Mouse (Mus musculus): ENCODE measurements around the gene Lrrc1. TPM values are rescaled to one million over a fixed set of nuclear protein-coding genes. Genes with fewer than 3 reads are reported as not detected.

The Lrrc1 gene
- total and polyA plus RNA-seq, 2 experiments from 2014 or later: 4.6 to 38.6 TPM

DNA sequence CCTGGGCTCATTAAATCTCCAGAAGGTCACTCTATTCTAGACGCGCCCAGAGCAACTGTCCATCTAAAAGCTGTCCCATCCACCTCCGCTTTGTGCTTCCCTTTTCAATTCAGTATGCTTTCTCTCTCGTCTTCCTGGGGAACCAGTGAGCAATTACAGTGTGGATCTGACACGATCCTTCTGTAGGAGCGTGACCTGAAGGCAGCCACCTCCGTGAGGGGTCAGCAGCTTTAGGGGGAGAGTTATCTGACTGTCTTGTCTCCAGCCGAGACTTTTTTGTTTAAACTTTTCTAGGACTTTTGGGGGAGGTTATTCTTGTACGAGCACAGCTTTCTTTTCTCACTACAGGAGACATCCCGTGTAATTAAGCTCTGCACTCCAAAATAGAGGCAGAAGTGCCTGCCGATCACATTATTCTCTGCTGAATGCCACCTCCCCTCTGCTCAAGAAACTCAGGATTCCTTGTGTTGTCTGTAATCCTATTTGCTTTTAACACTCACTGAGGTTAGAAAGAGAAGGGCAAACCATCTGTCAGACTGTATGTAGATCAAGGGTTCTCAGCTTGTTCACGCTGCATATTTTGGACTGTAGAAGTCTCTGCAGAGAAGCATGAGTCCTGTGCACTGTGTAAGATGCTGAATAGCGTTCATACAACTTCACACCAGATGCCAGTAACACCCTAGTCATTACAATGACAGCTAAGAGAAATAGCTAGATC, 24.3 kb upstream of the Lrrc1 start:
- WGBS: 17% methylated on average over 13 of the region's 13 CpGs
- Histone ChIP-seq H3K9ac (replicated peaks; ENCODE audit: low read length, poor library complexity, severe bottlenecking) (no peak overlapping the region), H3K4me3 (ENCODE audit: low read depth, low read length) (no peak overlapping the region), H3K27me3 (ENCODE audit: insufficient read depth, low read length) (no peaks in the 10 kb centered on the region), H3K4me1 (ENCODE audit: insufficient read depth, low read length) (no peaks in the 10 kb centered on the region), H3K4me2 (ENCODE audit: low read depth, low read length, poor library complexity, severe bottlenecking) (no peak overlapping the region), H3K27ac (ENCODE audit: low read depth, low read length) (no peak overlapping the region), H3K9me3 (ENCODE audit: low read length) (no peaks in the 10 kb centered on the region), H3K36me3 (ENCODE audit: insufficient read depth, low read length) (no peaks in the 10 kb centered on the region)
- TF ChIP-seq CTCF (IDR thresholded peaks at IDR 0.05): no peak
- DNase-seq (ENCODE audit: low spot score) (no peak), ATAC-seq (ENCODE audit: low FRiP score) (no peak)

DNA sequence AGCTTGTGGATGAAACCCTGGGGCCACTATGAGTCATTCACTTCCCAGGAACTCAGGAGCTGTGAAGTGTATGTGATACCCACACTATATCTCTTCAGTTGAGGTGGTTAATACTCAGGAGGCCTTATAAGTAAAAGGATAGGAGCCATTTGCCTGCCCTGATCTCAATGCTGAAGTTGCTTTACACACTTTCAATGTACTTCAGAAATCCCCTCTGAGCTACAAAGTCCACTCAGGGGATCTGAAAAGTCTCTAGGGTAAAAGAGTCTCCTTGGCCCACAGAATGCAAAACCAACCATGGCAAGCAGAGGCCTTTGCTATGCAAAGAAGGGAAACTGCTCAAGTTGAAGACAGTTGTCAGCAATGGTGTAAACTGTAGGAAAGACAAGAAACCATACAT, 17.2 kb upstream of the Lrrc1 start:
- no peak overlapping the region for H3K9ac ChIP-seq (replicated peaks; ENCODE audit: low read length, poor library complexity, severe bottlenecking)
- H3K4me3 ChIP-seq (ENCODE audit: low read depth, low read length): no peak overlapping the region
- H3K9me3 ChIP-seq (ENCODE audit: low read length): no peaks in the 10 kb centered on the region
- H3K27me3 ChIP-seq (ENCODE audit: insufficient read depth, low read length): no peaks in the 10 kb centered on the region
- H3K4me2 ChIP-seq (ENCODE audit: low read depth, low read length, poor library complexity, severe bottlenecking): no peak overlapping the region
- no peaks in the 10 kb centered on the region for H3K36me3 ChIP-seq (ENCODE audit: insufficient read depth, low read length)
- ATAC-seq (ENCODE audit: low FRiP score) (no peak), DNase-seq (ENCODE audit: low spot score) (no peak)
- TF ChIP-seq CTCF (IDR thresholded peaks at IDR 0.05): no peak
- H3K4me1 ChIP-seq (ENCODE audit: insufficient read depth, low read length): no peaks in the 10 kb centered on the region
- no peak overlapping the region for H3K27ac ChIP-seq (ENCODE audit: low read depth, low read length)

DNA sequence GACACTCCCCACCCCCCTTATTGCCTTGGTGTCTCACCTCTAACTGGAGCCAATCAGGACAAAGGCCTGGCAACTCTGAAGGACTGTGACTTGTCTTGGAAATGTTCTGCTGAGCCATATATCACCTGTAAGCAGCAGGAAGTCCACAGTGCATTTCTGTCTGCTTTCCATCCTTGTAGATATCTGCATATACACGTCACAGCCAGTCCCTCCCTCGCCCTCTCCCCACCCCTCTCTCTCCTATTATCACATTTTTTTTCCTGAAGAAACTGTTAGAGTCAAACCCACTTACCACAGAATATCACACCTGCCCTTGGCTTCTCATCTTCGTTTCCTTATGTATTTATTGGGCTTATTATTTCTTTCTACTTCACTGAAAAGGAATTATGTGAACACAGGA, 13.3 kb upstream of the Lrrc1 start:
- no peak for TF ChIP-seq CTCF (IDR thresholded peaks at IDR 0.05)

GRCm38 (mm10) chr9:77557181-77557580, 12.5 kb upstream of the Lrrc1 start:
- H3K9me3 ChIP-seq (ENCODE audit: low read length): no peaks in the 10 kb centered on the region
- H3K27me3 ChIP-seq (ENCODE audit: insufficient read depth, low read length): no peaks in the 10 kb centered on the region
- ATAC-seq (ENCODE audit: low FRiP score) (no peak), DNase-seq (ENCODE audit: low spot score) (no peak)
- no peaks in the 10 kb centered on the region for H3K4me1 ChIP-seq (ENCODE audit: insufficient read depth, low read length)
- H3K36me3 ChIP-seq (ENCODE audit: insufficient read depth, low read length): no peaks in the 10 kb centered on the region
- H3K27ac ChIP-seq (ENCODE audit: low read depth, low read length): no peak overlapping the region
- 81% methylated on average over 4 of the region's 4 CpGs for WGBS
- TF ChIP-seq CTCF (IDR thresholded peaks at IDR 0.05): no peak
- H3K4me2 ChIP-seq (ENCODE audit: low read depth, low read length, poor library complexity, severe bottlenecking): no peak overlapping the region
- H3K9ac ChIP-seq (replicated peaks; ENCODE audit: low read length, poor library complexity, severe bottlenecking): no peak overlapping the region
- H3K4me3 ChIP-seq (ENCODE audit: low read depth, low read length): no peak overlapping the region

More for the DNA sequence above, 13.3 kb upstream of the Lrrc1 start:
- DNase-seq (ENCODE audit: low spot score): no peak
- Histone ChIP-seq H3K9me3 (ENCODE audit: low read length) (no peaks in the 10 kb centered on the region), H3K27me3 (ENCODE audit: insufficient read depth, low read length) (no peaks in the 10 kb centered on the region), H3K9ac (replicated peaks; ENCODE audit: low read length, poor library complexity, severe bottlenecking) (no peak overlapping the region), H3K4me2 (ENCODE audit: low read depth, low read length, poor library complexity, severe bottlenecking) (no peak overlapping the region), H3K36me3 (ENCODE audit: insufficient read depth, low read length) (no peaks in the 10 kb centered on the region), H3K27ac (ENCODE audit: low read depth, low read length) (no peak overlapping the region), H3K4me3 (ENCODE audit: low read depth, low read length) (no peak overlapping the region), H3K4me1 (ENCODE audit: insufficient read depth, low read length) (no peaks in the 10 kb centered on the region)
- 80% methylated on average over 3 of the region's 3 CpGs for WGBS
- no peak for ATAC-seq (ENCODE audit: low FRiP score)

GRCm38 (mm10) chr9:77556435-77556834, 11.8 kb upstream of the Lrrc1 start:
- H3K9me3 ChIP-seq (ENCODE audit: low read length): no peaks in the 10 kb centered on the region
- no peak overlapping the region for H3K4me3 ChIP-seq (ENCODE audit: low read depth, low read length)
- no peak overlapping the region for H3K4me2 ChIP-seq (ENCODE audit: low read depth, low read length, poor library complexity, severe bottlenecking)
- no peaks in the 10 kb centered on the region for H3K4me1 ChIP-seq (ENCODE audit: insufficient read depth, low read length)
- 89% methylated on average over 9 of the region's 9 CpGs for WGBS
- H3K9ac ChIP-seq (replicated peaks; ENCODE audit: low read length, poor library complexity, severe bottlenecking): no peak overlapping the region
- DNase-seq (ENCODE audit: low spot score): no peak
- no peak for TF ChIP-seq CTCF (IDR thresholded peaks at IDR 0.05)
- no peak overlapping the region for H3K27ac ChIP-seq (ENCODE audit: low read depth, low read length)
- H3K27me3 ChIP-seq (ENCODE audit: insufficient read depth, low read length): no peaks in the 10 kb centered on the region
- H3K36me3 ChIP-seq (ENCODE audit: insufficient read depth, low read length): no peaks in the 10 kb centered on the region
- no peak for ATAC-seq (ENCODE audit: low FRiP score)

- no peak overlapping the region for H3K4me2 ChIP-seq (ENCODE audit: low read depth, low read length, poor library complexity, severe bottlenecking)
- DNase-seq (ENCODE audit: low spot score) (no peak), ATAC-seq (ENCODE audit: low FRiP score) (no peak)
- no peaks in the 10 kb centered on the region for H3K27me3 ChIP-seq (ENCODE audit: insufficient read depth, low read length)
- H3K4me1 ChIP-seq (ENCODE audit: insufficient read depth, low read length): no peaks in the 10 kb centered on the region
- H3K27ac ChIP-seq (ENCODE audit: low read depth, low read length): no peak overlapping the region
- no peak for TF ChIP-seq CTCF (IDR thresholded peaks at IDR 0.05)
- H3K9me3 ChIP-seq (ENCODE audit: low read length): no peaks in the 10 kb centered on the region
- no peak overlapping the region for H3K4me3 ChIP-seq (ENCODE audit: low read depth, low read length)
- H3K9ac ChIP-seq (replicated peaks; ENCODE audit: low read length, poor library complexity, severe bottlenecking): no peak overlapping the region
- H3K36me3 ChIP-seq (ENCODE audit: insufficient read depth, low read length): no peaks in the 10 kb centered on the region
- 73% methylated on average over 2 of the region's 2 CpGs for WGBS
Measured at GRCm38 (mm10) chr9:77553465-77553864, 8.8 kb upstream of the Lrrc1 start.

Data from midbrain, postnatal 0 days (tissue).